Mouse (Mus musculus) forebrain, postnatal 0 days (tissue): ENCODE data around the gene Olfr1212. TPM values are rescaled to one million over a fixed set of nuclear protein-coding genes. Genes with fewer than 3 reads are reported as not detected.

Experiments used
- ATAC-seq: fragments of 200-750 bp; cut with Nextera tagmentation; 2 replicates; pipeline ENCODE4 v1.8.0; 2017; ENCODE audit warnings: mild to moderate bottlenecking, moderate library complexity
- DNase-seq: peaks from one replicate; pipeline ENCODE4 v3.0.0-alpha.2; 2015
- H3K27ac ChIP-seq: fragments of 300-500 bp; sonication (generic); 2 replicates; pipeline ENCODE4 v1.5.1; 2014; ENCODE audit warnings: low read depth, mild to moderate bottlenecking, antibody characterized with exemption, low read length, moderate library complexity, mixed read lengths
- H3K27me3 ChIP-seq: fragments of 300-500 bp; sonication (generic); 2 replicates; pipeline ENCODE4 v1.6.1; 2014; ENCODE audit warnings: mild to moderate bottlenecking, low read length, mixed read lengths; ENCODE audit not compliant: insufficient read depth
- H3K36me3 ChIP-seq: fragments of 300-500 bp; sonication (generic); 2 replicates; pipeline ENCODE4 v1.6.1; 2014; ENCODE audit warnings: mild to moderate bottlenecking, moderate library complexity; ENCODE audit not compliant: insufficient read depth
- H3K4me1 ChIP-seq: fragments of 300-500 bp; sonication (generic); 2 replicates; pipeline ENCODE4 v1.6.1; 2014; ENCODE audit warnings: antibody characterized with exemption; ENCODE audit not compliant: insufficient read depth
- H3K4me2 ChIP-seq: fragments of 300-500 bp; sonication (generic); 2 replicates; pipeline ENCODE4 v1.6.1; 2014; ENCODE audit warnings: low read depth, mild to moderate bottlenecking, moderate library complexity
- H3K4me3 ChIP-seq: fragments of 300-500 bp; sonication (generic); 2 replicates; pipeline ENCODE4 v1.5.1; 2014; ENCODE audit warnings: low read depth, low read length, mixed read lengths
- H3K9ac ChIP-seq: fragments of 300-500 bp; sonication (generic); 2 replicates; pipeline ENCODE4 v1.6.1; 2014; ENCODE audit warnings: mild to moderate bottlenecking
- H3K9me3 ChIP-seq: fragments of 300-500 bp; sonication (generic); 2 replicates; pipeline ENCODE4 v1.6.1; 2016; ENCODE audit warnings: low read length
- CTCF ChIP-seq: sonication (generic); IDR thresholded peaks from 2 replicates; pipeline ENCODE4 v1.5.1; 2016; ENCODE audit warnings: antibody characterized with exemption, control low read depth, low read depth
- WGBS: fragments of 180-500 bp; shearing (Covaris S2); extraction: QIAGEN DNeasy Blood & Tissue Kit; methylation state at CpG from one replicate; pipeline ENCODE4 v1.1.7; 2014; 5-methylcytosine and 5-hydroxymethylcytosine counted together
- polyA plus RNA-seq: library from polyadenylated mRNA; unstranded; fragments of >200 nt; fragmentation: Nextera tagmentation; extraction: Ambion mirVana; gene quantifications from 2 replicates; pipeline ENCODE4 v1.2.1, GENCODE M21; 2015
- total RNA-seq: library from RNA; depleted of rRNA; stranded (reverse); fragments of >200 nt; gene quantifications from 2 replicates; pipeline ENCODE4 v1.2.3, GENCODE M21; 2014; rRNA removed

Olfr1212 gene
- total RNA-seq (not detected in 2 replicates), polyA plus RNA-seq (not detected in 2 replicates)

DNA sequence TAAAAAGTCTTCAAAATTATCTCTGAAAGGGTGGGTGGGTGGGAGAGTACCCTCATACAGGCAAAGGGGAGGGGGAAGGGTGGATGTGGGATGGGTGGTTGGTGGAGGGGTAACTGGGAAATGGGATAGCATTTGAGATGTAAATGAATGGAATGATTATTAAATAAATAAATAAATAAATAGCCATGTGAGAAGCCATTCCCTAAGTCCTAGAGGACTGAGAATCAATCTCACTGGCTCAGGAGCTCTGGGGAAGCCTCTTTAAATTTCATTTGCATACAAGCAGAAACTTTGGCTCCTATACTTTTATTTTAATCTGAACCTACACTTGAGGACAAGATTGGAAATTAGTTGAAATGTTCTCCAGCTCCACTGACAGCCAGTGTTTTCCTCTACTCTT lies at the start of gene Olfr1212:
Olfr1212 (plus strand) TSS at position 301 of the 400 bp plus-strand sequence.
- no peak for TF ChIP-seq CTCF
- Histone ChIP-seq H3K9ac (no peak within 1 kb of the TSS), H3K36me3 (no peaks in the 10 kb centered on the region)

DNA sequence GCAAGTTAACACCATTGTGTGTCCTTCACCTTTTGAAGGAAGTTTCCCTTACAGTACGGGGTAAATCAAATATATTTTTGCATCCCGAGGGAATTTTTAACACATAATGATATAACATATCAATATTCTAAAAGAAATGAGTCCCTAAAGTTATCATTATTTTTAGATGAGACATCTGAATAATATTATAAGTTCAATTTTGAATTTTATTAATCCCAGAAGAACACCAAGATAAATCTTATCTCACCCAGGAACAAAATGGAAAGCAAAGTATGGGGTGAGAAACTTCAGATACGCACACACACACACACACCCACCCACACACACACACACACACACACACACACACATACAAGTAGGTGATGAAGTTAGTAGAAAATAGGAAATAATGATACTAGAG lies 38.7 kb upstream of the Olfr1212 start, which contains the start of gene Olfr1209:
Olfr1209 (minus strand) TSS at position 101 of the 400 bp plus-strand sequence.
- Histone ChIP-seq H3K9ac (no peak within 1 kb of the TSS), H3K9me3 (no peaks in the 10 kb centered on the region), H3K27ac (no peak within 1 kb of the TSS), H3K4me3 (no peak within 1 kb of the TSS), H3K27me3 (no peaks in the 10 kb centered on the region), H3K36me3 (no peaks in the 10 kb centered on the region), H3K4me1 (no peaks in the 10 kb centered on the region), H3K4me2 (no peak within 1 kb of the TSS)
- TF ChIP-seq CTCF, result no peak
- DNase-seq (no peak), ATAC-seq (no peak)
- WGBS, result 97% methylated on average over 3 of the region's 3 CpGs

More for the DNA sequence above, at the start of gene Olfr1212:
- Histone ChIP-seq H3K4me1 (no peaks in the 10 kb centered on the region), H3K4me3 (no peak within 1 kb of the TSS), H3K9me3 (no peaks in the 10 kb centered on the region), H3K27ac (no peak within 1 kb of the TSS), H3K27me3 (no peaks in the 10 kb centered on the region), H3K4me2 (no peak within 1 kb of the TSS)
- no peak for ATAC-seq
- no peak for DNase-seq

DNA sequence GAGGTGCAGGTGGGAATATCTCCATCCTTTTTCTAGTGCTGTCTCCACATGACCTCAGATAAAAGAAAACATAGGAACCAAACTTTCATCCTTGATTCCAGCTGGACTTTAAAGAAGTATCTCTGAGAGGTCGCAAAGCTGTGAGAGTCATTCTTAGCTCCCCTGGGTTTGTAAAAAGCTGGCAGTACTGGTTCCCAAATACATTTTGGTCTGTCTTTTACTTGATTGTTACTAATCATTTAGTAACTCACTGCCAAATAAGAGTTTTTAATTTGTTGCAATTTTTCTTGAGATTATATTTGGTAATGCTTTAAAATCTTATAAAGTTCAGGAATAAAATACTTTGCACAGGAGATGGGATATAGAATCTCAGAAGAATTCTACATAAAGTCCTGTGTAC lies 15.8 kb upstream of the Olfr1212 start, which contains the start of gene Olfr1211:
Olfr1211 (minus strand) TSS at position 101 of the 400 bp plus-strand sequence.
- 84% methylated on average over 1 of the region's 1 CpGs for WGBS

DNA sequence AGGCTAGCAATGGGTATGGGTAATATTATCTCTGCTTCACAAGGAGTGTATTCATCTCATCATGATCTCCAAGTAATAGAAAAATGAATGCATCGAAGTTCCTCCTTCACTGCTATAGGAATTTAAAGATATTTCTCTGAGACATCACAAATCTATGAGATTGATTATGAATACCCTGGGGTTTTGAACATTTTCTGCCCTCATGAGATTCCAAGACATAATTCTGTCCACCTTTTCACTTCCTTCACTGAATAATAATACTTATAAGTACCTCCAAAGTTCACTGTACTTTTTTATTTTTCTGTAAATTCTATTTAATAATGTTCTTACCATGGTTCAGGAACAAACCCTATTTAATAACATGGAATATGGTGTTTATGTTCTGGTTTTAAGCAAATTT lies 26.4 kb downstream of the Olfr1212 start, which contains the start of gene Gm13762:
Gm13762 (minus strand) TSS at position 101 of the 400 bp plus-strand sequence.
- no peaks in the 10 kb centered on the region for H3K27me3 ChIP-seq
- no peak within 1 kb of the TSS for H3K9ac ChIP-seq
- TF ChIP-seq CTCF, result no peak
- WGBS, result 88% methylated on average over 1 of the region's 1 CpGs
- H3K36me3 ChIP-seq, result no peaks in the 10 kb centered on the region
- no peak within 1 kb of the TSS for H3K27ac ChIP-seq
- ATAC-seq (no peak), DNase-seq (no peak)
- no peaks in the 10 kb centered on the region for H3K9me3 ChIP-seq
- H3K4me3 ChIP-seq, result no peak within 1 kb of the TSS
- no peak within 1 kb of the TSS for H3K4me2 ChIP-seq
- no peaks in the 10 kb centered on the region for H3K4me1 ChIP-seq

More for the DNA sequence above, 15.8 kb upstream of the Olfr1212 start, which contains the start of gene Olfr1211:
- H3K4me1 ChIP-seq, result no peaks in the 10 kb centered on the region
- H3K27ac ChIP-seq, result no peak within 1 kb of the TSS
- no peak for ATAC-seq
- H3K36me3 ChIP-seq, result no peaks in the 10 kb centered on the region
- no peaks in the 10 kb centered on the region for H3K27me3 ChIP-seq
- no peak within 1 kb of the TSS for H3K9ac ChIP-seq
- H3K4me2 ChIP-seq, result no peak within 1 kb of the TSS
- H3K9me3 ChIP-seq, result no peaks in the 10 kb centered on the region
- TF ChIP-seq CTCF, result no peak
- H3K4me3 ChIP-seq, result no peak within 1 kb of the TSS
- no peak for DNase-seq

DNA sequence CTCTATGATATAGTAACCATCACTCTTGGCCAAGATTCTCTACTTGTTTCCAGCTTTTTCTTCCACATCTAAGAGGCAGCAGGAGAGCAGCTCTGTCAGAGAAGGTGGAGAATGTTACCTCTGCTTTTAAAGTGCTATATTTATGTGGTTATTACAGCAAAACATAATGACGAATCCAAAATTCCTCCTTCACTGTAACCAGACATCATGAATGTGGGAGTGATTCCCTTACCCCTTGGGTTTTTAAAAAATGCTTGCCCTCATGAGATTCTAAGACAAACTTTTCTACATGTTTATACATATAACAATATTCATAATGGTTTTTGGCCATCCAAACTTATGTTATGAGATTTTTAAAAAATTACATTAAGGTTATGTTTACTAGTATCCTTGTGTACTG lies 38.8 kb downstream of the Olfr1212 start, which contains the start of gene Olfr1214:
Olfr1214 (minus strand) TSS at position 101 of the 400 bp plus-strand sequence.
- H3K9me3 ChIP-seq, result no peaks in the 10 kb centered on the region
- TF ChIP-seq CTCF, result no peak
- no peak within 1 kb of the TSS for H3K4me3 ChIP-seq
- no peaks in the 10 kb centered on the region for H3K4me1 ChIP-seq
- H3K4me2 ChIP-seq, result no peak within 1 kb of the TSS
- no peak for DNase-seq
- H3K36me3 ChIP-seq, result no peaks in the 10 kb centered on the region
- no peaks in the 10 kb centered on the region for H3K27me3 ChIP-seq
- no peak within 1 kb of the TSS for H3K9ac ChIP-seq
- H3K27ac ChIP-seq, result no peak within 1 kb of the TSS
- 89% methylated on average over 1 of the region's 1 CpGs for WGBS
- no peak for ATAC-seq

DNA sequence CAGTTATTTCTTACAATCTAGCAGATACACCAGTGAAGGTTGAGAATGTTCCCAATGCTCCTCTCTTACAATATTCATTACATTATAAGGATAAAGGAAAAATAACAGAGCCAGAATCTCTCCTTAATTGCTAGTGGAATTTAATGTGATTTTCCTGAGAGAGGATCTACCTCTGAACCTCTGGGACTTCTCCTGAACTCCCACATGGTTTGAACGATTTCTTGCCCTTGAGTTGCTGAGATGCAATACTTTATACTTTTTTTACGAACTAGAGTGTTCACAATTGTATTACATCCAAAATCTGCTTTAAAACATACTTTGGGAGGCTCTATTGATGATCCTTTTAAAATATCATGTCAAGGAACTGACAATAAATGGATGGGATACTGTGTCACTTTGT lies 53.1 kb downstream of the Olfr1212 start, which contains the start of gene Olfr1215:
Olfr1215 (minus strand) TSS at position 101 of the 400 bp plus-strand sequence.
- WGBS, result 65% methylated on average over 2 of the region's 2 CpGs
- DNase-seq, result no peak
- Histone ChIP-seq H3K4me2 (no peak within 1 kb of the TSS), H3K9ac (no peak within 1 kb of the TSS), H3K4me1 (no peaks in the 10 kb centered on the region), H3K9me3 (no peaks in the 10 kb centered on the region), H3K27ac (no peak within 1 kb of the TSS), H3K27me3 (no peaks in the 10 kb centered on the region), H3K36me3 (no peaks in the 10 kb centered on the region), H3K4me3 (no peak within 1 kb of the TSS)
- no peak for TF ChIP-seq CTCF
- ATAC-seq, result no peak

Other genes with a start within 250 kb of the Olfr1212 start
- not detected in 2 replicates for gene Olfr1196, start 249.4 kb upstream of the Olfr1212 start, total RNA-seq
- not detected in 2 replicates for gene Olfr1196, start 249.4 kb upstream of the Olfr1212 start, polyA plus RNA-seq
- not detected in 2 replicates for gene Olfr1197, start 221.6 kb upstream of the Olfr1212 start, total RNA-seq
- gene Olfr1197, start 221.6 kb upstream of the Olfr1212 start, polyA plus RNA-seq, result not detected in 2 replicates
- gene Olfr1198, start 202.6 kb upstream of the Olfr1212 start, total RNA-seq, result not detected in 2 replicates
- not detected in 2 replicates for gene Olfr1198, start 202.6 kb upstream of the Olfr1212 start, polyA plus RNA-seq
- not detected in 2 replicates for gene Olfr1199, start 193.5 kb upstream of the Olfr1212 start, total RNA-seq
- not detected in 2 replicates for gene Olfr1199, start 193.5 kb upstream of the Olfr1212 start, polyA plus RNA-seq
- not detected in 2 replicates for gene Olfr1200, start 183.5 kb upstream of the Olfr1212 start, total RNA-seq
- not detected in 2 replicates for gene Olfr1200, start 183.5 kb upstream of the Olfr1212 start, polyA plus RNA-seq
- gene Olfr1201, start 160.9 kb upstream of the Olfr1212 start, total RNA-seq, result not detected in 2 replicates
- not detected in 2 replicates for gene Olfr1201, start 160.9 kb upstream of the Olfr1212 start, polyA plus RNA-seq
- gene Olfr1202, start 139.5 kb upstream of the Olfr1212 start, total RNA-seq, result not detected in 2 replicates
- gene Olfr1202, start 139.5 kb upstream of the Olfr1212 start, polyA plus RNA-seq, result not detected in 2 replicates
- not detected in 2 replicates for gene Olfr1205, start 124.2 kb upstream of the Olfr1212 start, total RNA-seq
- not detected in 2 replicates for gene Olfr1205, start 124.2 kb upstream of the Olfr1212 start, polyA plus RNA-seq
- not detected in 2 replicates for gene Olfr1204, start 104.7 kb upstream of the Olfr1212 start, total RNA-seq
- gene Olfr1204, start 104.7 kb upstream of the Olfr1212 start, polyA plus RNA-seq, result not detected in 2 replicates
- not detected in 2 replicates for gene Olfr1206, start 90.7 kb upstream of the Olfr1212 start, total RNA-seq
- not detected in 2 replicates for gene Olfr1206, start 90.7 kb upstream of the Olfr1212 start, polyA plus RNA-seq
- gene Olfr1208, start 51.7 kb upstream of the Olfr1212 start, total RNA-seq, result not detected in 2 replicates
- gene Olfr1208, start 51.7 kb upstream of the Olfr1212 start, polyA plus RNA-seq, result not detected in 2 replicates
- gene Olfr1209, start 38.8 kb upstream of the Olfr1212 start, total RNA-seq, result not detected in 2 replicates
- gene Olfr1209, start 38.8 kb upstream of the Olfr1212 start, polyA plus RNA-seq, result not detected in 2 replicates
- gene Olfr1211, start 15.9 kb upstream of the Olfr1212 start, total RNA-seq, result not detected in 2 replicates
- not detected in 2 replicates for gene Olfr1211, start 15.9 kb upstream of the Olfr1212 start, polyA plus RNA-seq
- not detected in 2 replicates for gene Gm13762, start 26.3 kb downstream of the Olfr1212 start, total RNA-seq
- gene Gm13762, start 26.3 kb downstream of the Olfr1212 start, polyA plus RNA-seq, result not detected in 2 replicates
- gene Olfr1214, start 38.7 kb downstream of the Olfr1212 start, total RNA-seq, result not detected in 2 replicates
- not detected in 2 replicates for gene Olfr1214, start 38.7 kb downstream of the Olfr1212 start, polyA plus RNA-seq
- not detected in 2 replicates for gene Olfr1215, start 53.0 kb downstream of the Olfr1212 start, total RNA-seq
- gene Olfr1215, start 53.0 kb downstream of the Olfr1212 start, polyA plus RNA-seq, result not detected in 2 replicates
- not detected in 2 replicates for gene Olfr1216, start 64.4 kb downstream of the Olfr1212 start, total RNA-seq
- gene Olfr1216, start 64.4 kb downstream of the Olfr1212 start, polyA plus RNA-seq, result not detected in 2 replicates
- not detected in 2 replicates for gene Olfr1217, start 78.1 kb downstream of the Olfr1212 start, total RNA-seq
- not detected in 2 replicates for gene Olfr1217, start 78.1 kb downstream of the Olfr1212 start, polyA plus RNA-seq
- gene Olfr1218, start 107.2 kb downstream of the Olfr1212 start, total RNA-seq, result not detected in 2 replicates
- not detected in 2 replicates for gene Olfr1218, start 107.2 kb downstream of the Olfr1212 start, polyA plus RNA-seq
- gene Olfr1219, start 129.5 kb downstream of the Olfr1212 start, total RNA-seq, result not detected in 2 replicates
- gene Olfr1219, start 129.5 kb downstream of the Olfr1212 start, polyA plus RNA-seq, result not detected in 2 replicates
- not detected in 2 replicates for gene Olfr1220, start 152.9 kb downstream of the Olfr1212 start, total RNA-seq
- not detected in 2 replicates for gene Olfr1220, start 152.9 kb downstream of the Olfr1212 start, polyA plus RNA-seq
- not detected in 2 replicates for gene Olfr1221, start 163.3 kb downstream of the Olfr1212 start, total RNA-seq
- gene Olfr1221, start 163.3 kb downstream of the Olfr1212 start, polyA plus RNA-seq, result not detected in 2 replicates
- gene Olfr1222, start 179.1 kb downstream of the Olfr1212 start, total RNA-seq, result not detected in 2 replicates
- gene Olfr1222, start 179.1 kb downstream of the Olfr1212 start, polyA plus RNA-seq, result not detected in 2 replicates
- not detected in 2 replicates for gene Olfr1223, start 197.6 kb downstream of the Olfr1212 start, total RNA-seq
- not detected in 2 replicates for gene Olfr1223, start 197.6 kb downstream of the Olfr1212 start, polyA plus RNA-seq
- gene Olfr1224-ps1, start 210.1 kb downstream of the Olfr1212 start, total RNA-seq, result not detected in 2 replicates
- gene Olfr1224-ps1, start 210.1 kb downstream of the Olfr1212 start, polyA plus RNA-seq, result not detected in 2 replicates
- gene Olfr1225, start 220.7 kb downstream of the Olfr1212 start, total RNA-seq, result not detected in 2 replicates
- not detected in 2 replicates for gene Olfr1225, start 220.7 kb downstream of the Olfr1212 start, polyA plus RNA-seq
- not detected in 2 replicates for gene Olfr1226, start 246.1 kb downstream of the Olfr1212 start, total RNA-seq
- gene Olfr1226, start 246.1 kb downstream of the Olfr1212 start, polyA plus RNA-seq, result not detected in 2 replicates